Mouse (Mus musculus): Measurements from ENCODE around the gene Dnajb14.
"Not testable (repeated sequence)": the region's sequence is repeated elsewhere in the genome, so short reads cannot be mapped to it uniquely, and the experiment has no call there.

Gene Dnajb14

DNA sequence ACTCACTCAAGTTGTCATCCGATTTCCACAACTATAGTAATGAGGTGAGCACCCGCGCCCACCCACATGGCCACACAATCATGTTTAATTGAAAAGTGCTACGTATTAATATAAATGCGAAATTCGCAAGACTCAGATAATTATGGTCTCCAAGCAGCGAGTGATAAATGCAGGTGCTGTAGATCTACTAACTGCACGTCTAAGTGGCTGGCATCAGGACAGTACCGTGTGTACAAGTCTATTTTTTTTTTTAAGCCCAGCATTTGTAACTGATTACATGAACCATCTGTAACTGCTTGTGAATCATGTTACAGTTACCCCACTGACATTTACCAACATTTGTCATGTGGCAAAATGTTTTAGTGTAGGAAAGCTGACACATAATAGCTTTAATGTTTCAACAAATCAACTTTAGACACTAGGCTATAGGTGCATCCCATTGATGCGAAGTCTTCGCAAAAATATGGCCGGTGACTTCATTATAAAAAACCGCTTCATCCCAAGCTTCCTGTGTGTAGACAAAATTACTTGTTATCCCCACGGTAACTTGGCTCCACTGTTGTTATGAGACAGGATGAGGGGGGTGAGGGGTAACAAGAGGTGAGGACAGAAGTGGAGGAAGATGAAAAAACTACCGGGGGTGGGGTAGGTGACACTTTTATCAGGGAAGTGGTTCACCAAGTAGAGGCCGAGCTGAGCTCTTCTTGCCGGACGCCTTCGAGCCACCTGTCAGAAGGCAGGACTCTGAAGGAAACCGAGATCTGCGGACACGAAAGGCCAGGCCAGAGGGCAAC is 3.9 kb upstream of the Dnajb14 start:
- DNase-seq (ENCODE audit: low read depth, low spot score), result no peak

DNA sequence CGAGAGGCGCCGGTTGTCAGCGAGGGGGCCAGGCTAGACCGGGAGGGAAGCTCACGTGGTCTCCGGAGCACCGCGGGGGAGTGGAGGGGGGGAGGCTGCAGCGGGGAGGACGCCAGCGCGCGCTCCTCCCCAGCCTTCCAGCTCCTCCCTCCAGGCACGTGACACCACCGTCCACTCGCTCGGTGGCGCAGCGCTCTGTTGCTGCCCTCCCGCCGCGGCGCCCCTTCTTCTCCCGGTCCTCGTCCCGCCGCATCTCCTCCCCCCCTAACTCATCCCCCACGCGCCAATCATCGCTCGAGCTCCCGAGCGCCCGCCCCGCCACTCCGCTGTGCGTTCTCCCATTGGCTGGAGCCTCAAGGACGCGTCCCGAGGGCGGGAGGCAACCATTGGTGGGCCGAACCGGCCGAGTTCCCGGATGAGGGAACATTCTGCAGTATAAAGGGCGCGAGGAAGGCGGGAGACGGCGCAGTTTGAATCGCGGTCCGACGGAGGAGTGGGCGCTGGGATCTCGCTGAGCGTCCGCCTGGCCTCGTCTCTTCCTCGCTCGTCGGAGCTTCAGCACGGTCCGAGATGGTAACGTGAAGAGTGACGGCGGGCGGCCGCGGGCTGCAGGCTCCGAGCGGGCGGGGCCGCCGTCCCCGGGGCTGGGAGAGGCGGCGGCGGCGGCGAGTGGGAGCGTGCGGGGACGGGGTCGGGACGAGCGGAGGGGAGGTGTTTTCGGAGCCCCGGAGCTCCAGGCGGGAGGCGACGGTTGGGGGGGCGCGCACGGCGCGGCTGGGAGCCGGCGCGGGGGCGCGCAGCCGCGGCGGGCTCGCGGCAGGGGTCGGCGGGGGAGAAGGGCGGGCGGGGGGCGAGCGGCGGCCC is 3.1 kb upstream of the Dnajb14 start, which contains the start of gene H2afz:
Gene H2afz (plus strand): TSS at position 364 of the 864 bp plus-strand sequence.
- peak; percentile 98 for DNase-seq (ENCODE audit: low read depth, low spot score)

DNA sequence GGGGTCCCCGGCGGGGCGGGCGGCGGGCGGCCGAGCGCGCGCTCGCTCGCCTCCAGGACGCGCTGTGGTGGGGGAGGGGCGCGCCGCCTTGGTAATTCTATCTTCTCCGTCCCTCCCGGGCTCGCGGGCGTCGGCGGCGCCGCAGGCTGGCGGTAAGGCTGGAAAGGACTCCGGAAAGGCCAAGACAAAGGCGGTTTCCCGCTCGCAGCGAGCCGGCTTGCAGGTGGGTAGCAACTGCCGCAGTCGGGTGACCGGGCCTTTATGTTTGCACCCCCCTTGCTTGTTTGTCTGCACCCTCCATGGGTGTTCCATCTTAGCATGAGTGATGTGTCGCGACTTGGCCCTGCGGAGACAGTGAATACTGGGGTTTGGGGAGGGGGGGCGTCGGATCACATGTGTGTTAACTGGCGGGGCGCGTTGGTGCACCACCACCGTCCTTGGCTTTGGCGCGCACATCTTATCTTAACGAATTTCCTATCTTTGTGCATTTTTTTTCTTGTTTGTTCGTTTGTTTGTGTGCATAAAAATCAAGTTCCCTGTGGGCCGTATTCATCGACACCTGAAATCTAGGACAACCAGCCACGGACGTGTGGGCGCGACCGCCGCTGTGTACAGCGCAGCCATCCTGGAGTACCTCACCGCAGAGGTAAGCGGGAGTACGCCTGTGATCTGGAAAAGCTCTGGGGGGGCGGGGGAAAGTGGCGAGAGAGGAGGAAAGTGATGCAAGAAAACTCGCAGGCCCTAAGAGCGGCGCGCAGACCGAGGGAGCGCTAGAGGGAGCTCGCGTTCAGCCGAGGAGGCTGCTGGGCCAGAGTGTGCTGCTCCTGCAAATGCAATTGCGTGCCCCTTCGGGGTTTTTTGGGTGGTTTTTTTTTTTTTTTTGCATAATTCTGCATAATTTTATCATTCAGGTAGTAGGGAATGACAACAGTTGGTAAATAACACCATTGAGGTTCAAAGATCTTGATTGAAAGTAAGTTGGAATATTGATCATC is 2.2 kb upstream of the Dnajb14 start:
- DNase-seq (ENCODE audit: low read depth, low spot score), result peak; percentile 90

DNA sequence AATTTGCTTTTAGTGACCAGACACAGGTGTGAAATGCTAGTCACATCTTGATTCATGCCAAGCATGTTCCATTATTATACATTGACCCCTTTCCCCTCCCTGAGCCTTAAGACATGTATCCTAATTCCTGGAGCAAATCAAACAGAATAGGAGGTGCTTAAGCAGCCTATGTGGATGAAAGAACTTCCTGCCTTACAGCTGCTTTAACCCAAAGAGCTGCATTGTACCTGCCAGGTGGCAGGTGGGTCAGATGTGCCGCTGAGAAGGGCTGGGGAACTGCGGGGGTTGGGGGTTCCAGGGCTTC is 390 bp upstream of the Dnajb14 start:
- DNase-seq (ENCODE audit: low read depth, low spot score), result no peak

DNA sequence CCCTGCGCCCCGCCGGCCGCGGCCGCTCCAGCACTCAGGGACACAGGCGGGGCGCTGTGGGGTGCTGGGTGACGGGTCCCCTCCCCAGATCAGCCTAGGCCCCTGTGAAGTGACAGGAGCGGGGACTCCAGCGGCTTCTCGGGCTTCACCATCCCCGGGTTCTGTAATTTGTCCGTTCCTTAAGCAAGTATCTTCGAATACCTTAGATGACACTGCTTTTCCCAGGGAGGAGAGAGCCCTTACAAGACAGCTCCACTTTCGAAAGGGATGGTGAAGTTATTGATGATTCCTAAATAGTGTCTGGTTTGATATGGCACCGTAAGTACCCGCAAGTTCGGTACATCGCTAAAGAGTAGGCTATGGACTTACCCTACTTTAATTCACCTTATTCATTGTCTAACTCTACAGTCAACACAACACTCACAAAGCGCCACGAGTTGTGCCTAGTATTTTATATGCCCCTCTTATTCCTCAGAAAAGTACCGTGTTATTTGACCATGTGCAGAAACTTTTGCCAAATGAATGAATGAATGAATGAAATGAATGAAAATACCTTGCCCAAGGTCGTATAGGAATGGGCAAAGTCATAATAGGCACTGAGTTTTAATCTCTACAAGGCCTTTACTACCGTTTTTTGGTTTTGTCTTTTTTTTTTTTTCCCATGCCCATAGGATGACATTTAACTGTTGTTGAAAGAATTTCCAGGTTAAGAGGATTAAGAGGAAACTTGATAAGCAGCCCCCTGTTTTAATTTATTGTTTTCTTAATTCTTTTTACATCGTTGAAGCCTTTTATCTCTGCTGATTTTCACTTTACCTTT is 829 bp downstream of the Dnajb14 start:
- peak; percentile 41 for DNase-seq (ENCODE audit: low read depth, low spot score)

DNA sequence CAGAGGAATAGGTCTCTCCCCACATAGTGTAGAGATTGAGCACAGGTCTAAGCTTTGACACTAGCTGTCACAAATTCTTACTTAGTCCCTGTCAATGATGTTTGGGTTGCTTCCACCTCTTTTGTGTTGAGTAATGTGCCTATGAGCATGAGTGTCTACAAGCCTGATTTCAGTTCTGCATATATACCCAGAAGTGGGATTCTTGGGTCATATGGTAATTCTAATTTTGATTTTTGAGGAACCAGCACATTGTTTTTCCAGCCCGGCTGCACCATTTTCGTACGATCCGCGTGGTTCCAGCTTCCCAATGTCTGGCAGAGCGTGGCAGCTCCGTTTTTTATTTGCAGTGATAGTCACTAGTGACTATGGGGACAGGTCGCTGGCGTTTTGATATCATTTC is 1.9 kb downstream of the Dnajb14 start:
- no peak for DNase-seq (ENCODE audit: low read depth, low spot score)

DNA sequence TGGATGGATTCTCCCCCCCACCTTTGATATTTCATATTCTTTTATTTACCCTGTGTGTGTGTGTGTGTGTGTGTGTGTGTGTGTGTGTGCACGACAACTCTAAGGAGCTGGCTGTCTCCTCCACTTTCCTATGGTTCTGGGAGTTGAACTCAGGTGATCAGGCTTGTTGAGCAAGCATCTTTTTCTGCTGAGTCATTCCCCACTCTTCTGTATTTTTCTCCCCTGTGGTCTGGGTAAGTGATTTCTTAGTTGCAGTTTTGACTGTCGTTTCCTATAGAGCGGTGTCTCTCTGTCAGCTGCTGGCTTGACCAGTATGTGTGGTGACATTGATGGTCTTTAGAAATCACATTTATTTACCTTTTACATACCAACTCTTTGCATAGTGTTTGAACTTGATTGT is 11.8 kb downstream of the Dnajb14 start:
- no peak for DNase-seq (ENCODE audit: low read depth, low spot score)

DNA sequence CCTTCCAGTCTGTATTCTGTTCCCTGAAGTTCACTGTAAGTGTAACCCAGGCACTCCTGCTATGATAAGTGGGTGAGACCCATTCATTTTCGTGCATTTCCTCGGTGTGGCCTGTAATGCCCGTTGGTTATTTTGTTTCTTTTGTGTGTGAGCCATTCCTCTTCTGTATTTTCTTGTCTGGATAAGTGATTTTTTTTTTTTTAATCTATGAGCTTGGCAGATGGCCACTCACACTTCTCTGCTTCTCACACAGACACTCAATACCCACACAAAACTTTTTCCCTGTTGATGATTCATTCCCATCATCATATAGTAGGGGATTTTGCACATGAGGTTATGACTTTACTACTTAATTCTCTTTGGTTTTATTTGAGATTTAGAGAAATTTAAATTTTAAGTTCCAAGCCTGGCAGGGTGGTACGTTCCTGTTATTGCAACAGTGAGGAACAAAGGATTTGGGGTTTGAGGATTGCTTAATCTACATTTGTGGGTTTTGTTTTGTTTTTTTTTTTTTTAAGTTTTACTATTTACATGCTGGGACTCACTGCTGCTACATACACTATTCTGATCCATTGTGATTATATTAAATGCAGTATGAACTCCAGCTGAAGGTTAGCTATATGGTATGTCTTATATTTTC is 12.8 kb downstream of the Dnajb14 start:
- no peak for DNase-seq (ENCODE audit: low read depth, low spot score)

DNA sequence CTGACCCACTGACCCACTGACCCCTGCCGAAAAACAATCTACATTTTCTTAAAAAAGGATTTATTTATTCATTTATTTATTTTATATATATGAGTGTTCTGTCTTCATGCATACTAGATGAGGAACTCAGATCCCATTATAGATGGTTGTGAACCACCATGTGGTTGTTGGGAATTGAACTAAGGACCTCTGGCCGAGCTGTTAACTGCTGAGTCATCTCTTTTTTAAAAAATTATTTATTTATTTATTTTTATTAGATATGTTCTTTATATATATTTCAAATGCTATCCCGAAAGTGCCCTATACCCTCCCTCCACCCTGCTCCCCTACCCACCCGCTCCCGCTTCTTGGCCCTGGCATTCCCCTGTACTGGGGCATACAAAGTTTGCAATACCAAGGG is 13.6 kb downstream of the Dnajb14 start:
- DNase-seq (ENCODE audit: low read depth, low spot score), result no peak

DNA sequence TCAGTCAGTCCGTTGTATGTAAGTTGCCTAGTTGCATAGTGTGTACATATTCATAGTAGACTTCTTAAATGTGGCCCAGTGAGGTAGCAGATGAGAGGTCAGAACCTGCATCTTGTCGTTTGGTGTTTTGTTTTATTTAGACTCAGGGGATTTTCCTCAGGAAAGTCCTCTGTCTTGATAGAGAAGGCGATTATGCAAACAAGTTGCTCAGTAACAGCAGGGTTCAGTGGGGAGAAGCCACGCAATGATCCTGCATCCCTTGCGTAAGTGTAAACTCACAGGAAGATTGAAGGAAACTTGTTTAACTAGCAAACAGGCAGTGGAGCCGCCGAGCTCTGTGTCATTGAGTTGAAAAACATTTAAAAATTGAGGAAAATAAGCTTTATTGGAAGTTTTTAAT is 20.5 kb downstream of the Dnajb14 start:
- DNase-seq (ENCODE audit: low read depth, low spot score), result no peak

DNA sequence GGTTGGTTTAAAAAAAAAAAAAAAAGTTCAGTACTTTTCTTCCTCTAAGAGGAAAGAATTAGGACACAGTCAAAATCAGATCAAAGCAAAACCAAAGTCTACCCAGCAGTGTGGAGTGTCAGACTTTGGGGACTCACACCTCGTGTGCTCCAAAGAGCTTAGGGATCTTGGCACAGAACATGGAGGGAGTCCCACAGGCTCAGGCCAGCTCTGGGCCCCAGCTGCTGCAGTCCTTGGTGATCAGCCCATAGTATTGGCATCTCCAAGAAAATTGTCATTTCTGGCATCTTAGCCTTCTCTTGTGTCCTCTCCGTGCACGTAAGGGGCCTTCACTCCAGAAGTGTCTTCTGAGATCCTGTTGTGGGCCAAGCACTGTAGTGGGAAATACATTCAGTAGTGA is 23.6 kb downstream of the Dnajb14 start:
- no peak for DNase-seq (ENCODE audit: low read depth, low spot score)

DNA sequence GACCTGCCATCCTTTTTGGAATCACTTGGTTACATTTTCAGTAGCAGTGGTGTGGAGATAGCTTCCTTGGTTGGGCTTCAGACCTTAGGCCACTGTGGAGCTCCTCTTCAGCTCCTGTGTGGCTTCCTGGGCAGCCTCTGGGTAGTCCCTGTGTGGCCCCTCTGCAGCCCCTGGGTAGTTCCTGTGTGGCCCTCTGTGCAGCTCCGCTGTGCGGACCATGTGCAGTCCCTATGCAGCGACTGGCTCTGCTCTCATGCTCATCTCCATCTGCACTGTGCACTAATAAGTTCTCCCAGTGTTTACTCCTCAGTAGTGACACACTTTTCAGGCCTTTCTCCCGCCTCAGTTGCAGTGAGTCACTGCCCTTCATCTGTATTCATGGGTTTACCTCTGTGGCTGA is 24.6 kb downstream of the Dnajb14 start:
- no peak for DNase-seq (ENCODE audit: low read depth, low spot score)

DNA sequence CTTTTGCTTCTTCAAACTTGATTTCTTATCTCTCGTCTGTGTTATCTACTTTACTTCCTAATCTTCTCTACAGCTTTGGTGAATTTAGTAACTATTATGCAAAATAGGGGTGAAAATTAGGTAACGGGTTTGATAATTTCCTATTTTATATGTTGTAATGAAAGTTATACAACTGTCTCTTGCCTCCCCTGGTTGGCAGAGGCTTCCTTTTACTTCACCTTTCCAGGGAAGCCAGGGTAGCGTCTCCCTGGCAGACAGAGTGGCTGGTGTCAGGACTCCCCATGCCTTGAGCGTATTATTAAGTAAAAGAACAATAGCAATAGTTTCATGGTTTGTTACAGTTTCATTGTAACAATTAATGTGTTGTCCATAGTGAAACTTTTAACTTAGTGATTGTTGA is 26.3 kb downstream of the Dnajb14 start:
- no peak for DNase-seq (ENCODE audit: low read depth, low spot score)

DNA sequence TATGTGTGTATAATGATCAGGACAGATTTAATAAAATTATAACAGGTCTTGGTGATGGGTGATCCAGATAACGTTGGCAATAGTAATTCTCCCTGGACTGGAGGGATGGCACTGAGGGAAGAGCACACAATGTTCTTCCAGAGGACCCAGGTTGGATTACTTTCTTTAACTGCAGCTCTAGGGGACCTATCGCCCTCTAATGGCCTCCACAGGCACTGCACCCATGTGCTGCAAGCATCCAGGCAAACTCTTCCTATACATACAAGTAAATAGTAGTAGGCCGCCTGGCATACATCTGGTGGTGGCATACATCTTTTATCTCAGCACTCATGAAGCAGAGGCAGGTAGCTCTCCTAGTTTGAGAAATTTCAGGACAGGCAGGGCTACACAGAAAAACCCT is 27.7 kb downstream of the Dnajb14 start:
- DNase-seq (ENCODE audit: low read depth, low spot score), result no peak

DNA sequence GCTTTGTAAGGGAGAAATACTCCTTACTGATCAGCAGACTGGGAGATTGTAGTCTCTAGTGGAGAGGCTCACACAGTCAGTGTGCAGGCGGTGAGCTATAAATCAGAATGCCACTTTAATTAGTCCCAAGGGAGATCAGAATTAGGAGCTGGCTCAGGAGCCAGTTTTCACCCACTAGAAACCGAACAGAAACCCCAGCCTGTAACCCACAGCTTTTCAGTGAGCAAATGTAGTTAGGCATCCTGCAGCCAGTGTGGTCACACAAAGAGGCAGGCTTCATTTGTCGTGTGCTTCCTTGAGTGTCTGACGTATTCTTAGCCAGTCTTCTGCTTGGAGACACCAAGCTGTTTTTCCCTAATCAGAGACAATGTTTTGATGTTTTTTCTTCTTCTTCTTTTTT is 28.9 kb downstream of the Dnajb14 start:
- no peak for DNase-seq (ENCODE audit: low read depth, low spot score)

DNA sequence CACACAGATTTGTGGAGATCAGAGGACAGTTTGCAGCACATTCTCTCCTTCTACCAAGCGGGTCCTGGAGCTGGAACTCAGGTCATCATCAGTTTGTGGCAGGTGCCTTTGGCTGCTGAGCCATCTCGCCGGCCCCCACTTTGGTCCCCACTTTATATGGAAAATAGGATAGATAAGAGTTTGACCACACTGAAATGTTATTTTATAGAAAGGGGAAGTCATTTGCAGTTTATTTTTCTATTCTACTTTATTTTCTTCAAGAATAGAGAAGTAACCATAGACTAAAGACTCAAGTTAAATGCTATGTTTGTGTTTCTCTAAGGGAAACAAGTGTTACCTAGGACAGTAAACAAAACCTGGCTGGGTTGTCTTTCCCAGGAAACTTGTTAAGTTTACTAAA is 29.4 kb downstream of the Dnajb14 start:
- DNase-seq (ENCODE audit: low read depth, low spot score), result no peak

DNA sequence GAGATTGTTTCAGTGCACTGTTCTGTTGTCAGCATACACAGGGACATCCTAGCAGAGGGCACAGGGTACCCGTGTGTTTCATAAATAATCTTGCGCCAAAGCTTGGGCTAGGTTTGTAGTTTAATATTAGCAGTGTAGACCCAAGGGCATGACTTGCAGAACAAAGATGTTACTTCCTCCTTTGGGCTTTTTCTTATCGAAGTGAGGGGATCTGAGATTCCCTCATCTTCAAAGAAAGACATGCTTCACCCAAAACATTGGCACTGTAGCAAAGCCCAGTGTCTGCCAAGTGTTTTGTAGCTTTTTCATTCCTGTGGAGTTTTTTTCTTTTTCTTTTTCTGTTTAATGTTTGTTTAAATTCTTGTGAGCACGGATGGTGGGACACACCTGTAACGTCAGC is 30.2 kb downstream of the Dnajb14 start:
- no peak for DNase-seq (ENCODE audit: low read depth, low spot score)

DNA sequence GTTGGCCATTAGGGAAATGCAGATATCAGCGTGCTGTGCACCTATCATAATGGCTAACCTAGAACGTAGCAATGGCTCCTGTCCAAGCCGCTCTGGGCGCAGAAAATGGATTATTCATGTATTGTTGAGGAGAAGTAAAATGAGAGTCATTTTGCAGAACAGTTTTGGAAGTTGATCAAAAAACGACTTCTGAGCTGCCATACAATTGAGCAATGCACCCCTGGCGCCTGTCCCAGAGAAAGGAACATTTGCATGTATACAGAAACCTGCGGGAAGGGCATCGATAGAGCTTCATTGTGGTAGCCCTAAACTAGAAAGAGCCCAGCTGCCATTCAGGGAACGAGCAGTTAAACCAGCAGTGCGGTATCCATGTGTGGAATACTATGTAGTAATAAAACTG is 32.7 kb downstream of the Dnajb14 start:
- DNase-seq (ENCODE audit: low read depth, low spot score), result no peak

DNA sequence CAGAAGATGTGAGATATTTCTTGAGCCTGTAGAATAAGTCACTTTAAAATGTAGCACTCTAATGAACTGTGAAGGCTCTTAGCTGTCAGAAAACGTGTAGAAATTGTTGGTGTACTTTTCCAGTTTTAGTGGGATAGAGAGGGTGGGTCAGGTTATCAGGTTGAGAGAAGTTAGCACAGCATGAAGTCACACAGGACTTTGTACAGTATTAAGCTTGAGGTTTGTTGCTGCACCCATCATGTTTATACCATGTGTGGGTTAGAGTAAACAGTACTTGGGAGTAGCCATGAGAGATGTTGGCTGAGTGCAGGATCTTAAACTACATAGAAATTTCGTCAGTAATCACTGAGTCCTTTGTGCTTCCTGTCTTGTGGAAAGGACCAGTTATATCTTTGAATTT is 45.6 kb downstream of the Dnajb14 start:
- DNase-seq (ENCODE audit: low read depth, low spot score), result no peak

DNA sequence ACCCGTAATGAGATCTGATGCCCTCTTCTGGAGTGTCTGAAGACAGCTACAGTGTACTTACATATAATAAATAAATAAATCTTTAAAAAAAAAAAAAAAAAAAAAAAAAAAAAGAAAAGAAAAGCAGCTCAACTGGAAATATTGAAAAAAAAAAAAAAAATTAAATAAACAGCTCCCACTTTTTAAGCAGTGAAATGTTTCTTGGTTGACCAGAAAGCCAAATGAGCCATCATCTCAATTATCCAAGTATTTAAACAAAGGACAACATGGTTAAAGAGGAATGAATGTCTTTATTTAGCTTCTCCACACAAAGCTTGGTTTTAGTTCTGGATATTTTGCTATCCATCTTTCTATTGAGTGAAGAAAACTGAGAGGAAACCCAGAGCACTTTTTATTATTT is 47.1 kb downstream of the Dnajb14 start:
- not testable (repeated sequence) for DNase-seq (ENCODE audit: low read depth, low spot score)

Measured in mesoderm, embryonic 11.5 days (tissue).